Mouse (Mus musculus): ENCODE results near the gene Gpx3.

GRCm38 (mm10) chr11:54867049-54867385 is 35.2 kb upstream of the Gpx3 start:
- TF ChIP-seq CTCF (IDR thresholded peaks at IDR 0.05; ENCODE audit: extremely low read depth, insufficient read depth, insufficient read length, insufficient replicate concordance) (no peak), POLR2A (IDR thresholded peaks at IDR 0.05; ENCODE audit: low read depth, low read length) (no peak)
